In genomic region chr8:93810028-93810858, GRCm38 (mm10) we compare ENCODE assay signal across 8 mouse cellular contexts. TPM values are rescaled to one million over a fixed set of nuclear protein-coding genes. Genes with fewer than 3 reads are reported as not detected.
DNase-seq lines count a peak whose midpoint lies in the region; ATAC-seq lines count a peak whose summit lies in the region.

No protein-coding gene starts in this region.

- peak overlapping the region; percentile 47 for H3K4me3 ChIP-seq in erythroblast, embryonic 14.5 days (replicated peaks)
- H3K4me3 ChIP-seq in limb, embryonic 11.5 days (ENCODE audit: low read depth, low read length), result peak overlapping the region; percentile 58
- H3K4me3 ChIP-seq in midbrain, embryonic 15.5 days, result peak overlapping the region; percentile 94

- peak; percentile 80 for DNase-seq in embryo, embryonic 9.5 days (ENCODE audit: extremely low spot score)
- DNase-seq in heart, adult 11 months, result peak; percentile 99
- peak; percentile 38 for DNase-seq in kidney, adult 11 months
- peak; percentile 82 for DNase-seq in limb, embryonic 11.5 days (ENCODE audit: low spot score)
- DNase-seq in splenic B cell, adult 2 months (ENCODE audit: low read depth, low spot score), result peak; percentile 8

- H3K9ac ChIP-seq in limb, embryonic 11.5 days (ENCODE audit: low read length), result peak overlapping the region; percentile 55
- H3K9ac ChIP-seq in midbrain, embryonic 15.5 days, result peak overlapping the region; percentile 89

- under 1% methylated on average over 35 of the region's 116 CpGs for WGBS in limb, embryonic 11.5 days
- 1% methylated on average over 70 of the region's 116 CpGs for WGBS in midbrain, embryonic 15.5 days

- ATAC-seq in erythroblast, adult 5-6 weeks (replicated peaks; ENCODE audit: low FRiP score, poor library complexity, severe bottlenecking), result no peak
- peak; percentile 80 for ATAC-seq in limb, embryonic 11.5 days (ENCODE audit: insufficient number of reproducible peaks, low FRiP score, low TSS enrichment, low read depth)
- peak; percentile 83 for ATAC-seq in midbrain, embryonic 15.5 days (replicated peaks)

- H3K9me3 ChIP-seq in erythroblast, embryonic 14.5 days (ENCODE audit: control insufficient read depth, low read length), result peaks cover 5% of the 10 kb centered on the region; the same call in 1 of the 2 replicates
- H3K9me3 ChIP-seq in limb, embryonic 11.5 days (ENCODE audit: control insufficient read depth, low read length), result no peaks in the 10 kb centered on the region
- H3K9me3 ChIP-seq in midbrain, embryonic 15.5 days, result no peaks in the 10 kb centered on the region

- H3K27me3 ChIP-seq in erythroblast, embryonic 14.5 days (ENCODE audit: control insufficient read depth), result peaks cover 66% of the 10 kb centered on the region
- peaks cover 29% of the 10 kb centered on the region for H3K27me3 ChIP-seq in limb, embryonic 11.5 days (ENCODE audit: control insufficient read depth, insufficient read depth, low read length)
- H3K27me3 ChIP-seq in midbrain, embryonic 15.5 days (replicated peaks), result no peaks in the 10 kb centered on the region
- no peaks in the 10 kb centered on the region for H3K27me3 ChIP-seq in splenic B cell, adult 2 months (ENCODE audit: control insufficient read depth, insufficient read depth, low read length, poor library complexity, severe bottlenecking)

- no peaks in the 10 kb centered on the region for H3K36me3 ChIP-seq in erythroblast, embryonic 14.5 days (ENCODE audit: control insufficient read depth)
- no peaks in the 10 kb centered on the region for H3K36me3 ChIP-seq in limb, embryonic 11.5 days (ENCODE audit: control insufficient read depth, insufficient read depth, low read length)
- H3K36me3 ChIP-seq in midbrain, embryonic 15.5 days (replicated peaks), result no peaks in the 10 kb centered on the region
- H3K36me3 ChIP-seq in splenic B cell, adult 2 months (ENCODE audit: control insufficient read depth, insufficient read depth, low read length, poor library complexity, severe bottlenecking), result no peaks in the 10 kb centered on the region

- peaks cover 11% of the 10 kb centered on the region for H3K4me1 ChIP-seq in erythroblast, embryonic 14.5 days (ENCODE audit: control insufficient read depth)
- H3K4me1 ChIP-seq in limb, embryonic 11.5 days (ENCODE audit: control insufficient read depth, insufficient read depth, low read length), result peaks cover 9% of the 10 kb centered on the region; the same call in 1 of the 2 replicates
- H3K4me1 ChIP-seq in midbrain, embryonic 15.5 days, result peaks cover 24% of the 10 kb centered on the region

- H3K4me2 ChIP-seq in limb, embryonic 11.5 days (ENCODE audit: low read depth, severe bottlenecking), result peak overlapping the region; percentile 82
- H3K4me2 ChIP-seq in midbrain, embryonic 15.5 days, result peak overlapping the region; percentile 73

- no peak overlapping the region for H3K27ac ChIP-seq in limb, embryonic 11.5 days (replicated peaks; ENCODE audit: low read depth, low read length)
- peak overlapping the region; percentile 99 for H3K27ac ChIP-seq in midbrain, embryonic 15.5 days

RNA-seq across cellular contexts. Expression of gene Gnao1, which starts 0.5 kb away (rescaled TPM):
- polyA plus RNA-seq in erythroblast, embryonic 14.5 days (2012), result 0.10 TPM in 1 of 2 replicates, not detected in the other
- not detected in 2 replicates for total RNA-seq in erythroblast, adult 5-6 weeks (2015; ENCODE audit: low replicate concordance)
- total RNA-seq in erythroblast, adult 5-6 weeks (2017; ENCODE audit: low replicate concordance), result not detected in 2 replicates
- polyA plus RNA-seq in limb, embryonic 11.5 days (2014; fragmentation: Nextera tagmentation; extraction: Ambion mirVana), result 1.1 and 2.2 TPM in 2 replicates
- polyA plus RNA-seq in midbrain, embryonic 15.5 days (2015; fragmentation: Nextera tagmentation; extraction: Ambion mirVana), result 242 and 245 TPM in 2 replicates

Comparison
In these comparisons a context has a peak if more than half of its experiments do, and no peak if none do; other contexts are left out.
1. DNase-seq: peak in every context shown above with its lines; median percentile 99 in heart, adult 11 months; 82 in limb, embryonic 11.5 days; 80 in embryo, embryonic 9.5 days; 38 in kidney, adult 11 months; 8 in splenic B cell, adult 2 months.
2. RNA of gene Gnao1, which starts 0.5 kb away (polyA plus RNA-seq): 242 to 245 TPM in midbrain, embryonic 15.5 days; 1.1 to 2.2 TPM in limb, embryonic 11.5 days and 0.10 TPM in erythroblast, embryonic 14.5 days; every median in the first group is over 10 times any median in the second.
3. Peak in every context shown above with its lines, with median percentiles within 50 percentile points of each other: H3K4me3 ChIP-seq.